Mouse (Mus musculus) lung, postnatal 14 days (tissue): ENCODE data around the gene Gm8138.
"Not testable (repeated sequence)": the region's sequence is repeated elsewhere in the genome, so short reads cannot be mapped to it uniquely, and the experiment has no call there.

Experiments used
- DNase-seq: peaks from one replicate; pipeline ENCODE4 v3.0.0; 2021

Gm8138 gene

GRCm38 (mm10) chr14:43416250-43416649 lies at the start of gene Gm8138:
Gene Gm8138, minus strand, starts transcription at chr14:43416350.
- not testable (repeated sequence) for DNase-seq

DNA sequence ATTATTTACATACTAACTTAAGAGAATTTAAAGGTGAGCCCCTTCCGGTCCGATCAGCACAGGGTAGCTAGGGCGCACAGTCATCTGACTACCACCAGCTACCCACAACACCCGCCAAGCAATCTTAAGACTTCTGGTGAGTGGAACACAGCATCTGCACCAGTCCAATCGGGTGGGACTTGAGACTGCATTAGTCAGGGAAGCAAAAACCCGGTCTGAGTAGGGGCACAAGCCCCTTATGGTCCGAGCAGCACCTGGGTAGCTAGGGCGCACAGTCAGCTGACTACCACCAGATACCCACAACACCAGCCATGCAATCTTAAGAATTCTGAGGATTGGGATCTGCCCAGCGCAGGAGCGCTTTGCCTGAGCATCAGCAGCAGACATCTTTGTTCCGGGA lies 54.4 kb downstream of the Gm8138 start:
- not testable (repeated sequence) for DNase-seq
